Mouse (Mus musculus) lung, postnatal 0 days (tissue): ENCODE results near the gene Selenoo.

Experiments used
- CTCF ChIP-seq: IDR thresholded peaks from 2 replicates; pipeline ENCODE4 v1.5.1; 2016; ENCODE audit warnings: antibody characterized with exemption, mild to moderate bottlenecking
- EP300 ChIP-seq: IDR thresholded peaks from 2 replicates; pipeline ENCODE4 v1.6.1; 2016; ENCODE audit warnings: antibody characterized with exemption, mild to moderate bottlenecking, control low read depth

- TF ChIP-seq CTCF (peak; percentile 50), EP300 (no peak)
Measured at GRCm38 (mm10) chr15:89123595-89123994, 34.7 kb downstream of the Selenoo start.
